Comparison of ENCODE assay signal across 13 mouse cellular contexts in the genomic region with DNA sequence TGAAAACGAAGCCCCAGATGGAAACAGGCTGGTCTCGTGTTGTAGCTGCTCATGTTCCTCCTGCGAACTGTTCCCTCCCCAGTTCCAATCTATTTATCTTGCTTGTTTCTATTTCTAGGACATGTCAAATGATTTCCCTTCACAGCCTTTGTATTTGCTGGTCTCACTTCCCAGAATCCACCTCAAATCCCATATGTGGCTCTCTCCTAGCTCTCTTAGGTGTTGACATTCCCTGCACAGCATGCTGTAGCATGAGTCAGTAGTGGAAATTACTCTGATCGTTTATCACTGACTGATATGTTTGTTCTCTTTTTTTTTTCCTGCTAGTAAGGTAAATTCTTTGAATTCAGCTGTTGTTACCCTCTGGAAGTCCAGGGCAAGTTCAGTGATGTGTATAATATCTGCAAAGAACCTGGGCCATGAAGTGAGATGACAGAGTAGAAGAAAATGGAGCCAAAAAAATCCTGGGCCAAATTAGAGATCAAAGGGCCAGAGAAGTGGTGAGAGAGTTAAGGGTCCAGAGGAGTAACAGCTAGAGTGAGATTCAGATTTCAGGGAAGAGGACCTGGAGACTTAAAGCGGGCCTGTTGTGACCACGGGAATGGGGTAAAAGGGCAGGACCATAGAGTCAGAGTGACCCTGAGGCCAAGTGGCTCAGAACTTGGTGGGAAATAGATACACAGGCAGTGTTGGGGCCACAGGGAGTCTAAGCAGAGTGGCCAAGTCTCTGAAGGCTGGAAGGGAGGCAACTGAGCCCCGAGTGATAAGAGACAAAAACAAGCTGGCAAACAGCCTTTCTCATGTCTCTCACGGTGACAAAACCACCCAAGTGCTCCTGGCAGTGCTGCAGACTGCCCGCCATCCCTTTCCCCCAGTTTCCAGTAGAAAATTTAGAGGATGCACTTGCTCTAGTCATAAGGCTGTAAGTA. TPM values are rescaled to one million over a fixed set of nuclear protein-coding genes. Genes with fewer than 3 reads are reported as not detected.
DNase-seq lines count a peak whose midpoint lies in the region; ATAC-seq lines count a peak whose summit lies in the region.
"Had no signal": no experiment of that assay in that cellular context is flagged by ENCODE, and none has a peak within 500 bp of the region (broad histone marks: within the 10 kb centered on the region; RNA-seq: fewer than 3 reads in every experiment).

No protein-coding gene starts in this region.

- H3K36me3 ChIP-seq in heart, embryonic 16.5 days (ENCODE audit: control insufficient read depth, insufficient read depth): no peaks in the 10 kb centered on the region
- no peaks in the 10 kb centered on the region for H3K36me3 ChIP-seq in stomach, embryonic 14.5 days (ENCODE audit: control insufficient read depth, insufficient read depth, low read length)
- no peaks in the 10 kb centered on the region for H3K36me3 ChIP-seq in hindbrain, embryonic 11.5 days (ENCODE audit: control insufficient read depth, insufficient read depth, low read length)
- H3K36me3 ChIP-seq: neural tube, embryonic 15.5 days had no signal

- peak; percentile 11 for DNase-seq in layer of hippocampus, adult 11-12 months (ENCODE audit: low spot score)
- no peak for DNase-seq in layer of hippocampus, postnatal 10 days (ENCODE audit: low spot score in 2 of 2)
- peak; percentile 28 for DNase-seq in embryo, embryonic 10.5 days (ENCODE audit: low spot score)
- DNase-seq in c-Kit-positive CD71-positive TER-119-positive erythroid progenitor cells, embryonic 14.5 days (ENCODE audit: low spot score): no peak
- no peak for DNase-seq in hindbrain, embryonic 11.5 days (ENCODE audit: low spot score)
- DNase-seq: cerebellum, postnatal 36 days; kidney, postnatal 10 days; lung, postnatal 10 days had no signal

- ATAC-seq in heart, embryonic 16.5 days (replicated peaks; ENCODE audit: extremely low read depth, insufficient read depth, low FRiP score): peak; percentile 81
- ATAC-seq in stomach, embryonic 14.5 days (ENCODE audit: insufficient number of reproducible peaks, insufficient read depth, low FRiP score, low read depth): peak; percentile 75; the same call in 1 of the 2 replicates
- no peak for ATAC-seq in hindbrain, embryonic 11.5 days (ENCODE audit: low FRiP score)
- ATAC-seq: hindbrain, embryonic 16.5 days; midbrain, embryonic 16.5 days had no signal

- no peak overlapping the region for H3K9ac ChIP-seq in heart, embryonic 16.5 days (ENCODE audit: low read length)
- no peak overlapping the region for H3K9ac ChIP-seq in stomach, embryonic 14.5 days (replicated peaks; ENCODE audit: low read depth, low read length)
- H3K9ac ChIP-seq in hindbrain, embryonic 11.5 days (ENCODE audit: low read depth, low read length): no peak overlapping the region
- H3K9ac ChIP-seq: neural tube, embryonic 15.5 days had no signal

- H3K27me3 ChIP-seq in heart, embryonic 16.5 days (ENCODE audit: control insufficient read depth, insufficient read depth, low read length): no peaks in the 10 kb centered on the region
- H3K27me3 ChIP-seq in stomach, embryonic 14.5 days (ENCODE audit: control insufficient read depth, insufficient read depth, low read length): no peaks in the 10 kb centered on the region
- no peaks in the 10 kb centered on the region for H3K27me3 ChIP-seq in hindbrain, embryonic 11.5 days (ENCODE audit: control insufficient read depth, insufficient read depth, low read length)
- H3K27me3 ChIP-seq: neural tube, embryonic 15.5 days had no signal

- H3K9me3 ChIP-seq in heart, embryonic 16.5 days (replicated peaks; ENCODE audit: control insufficient read depth, low read length): no peaks in the 10 kb centered on the region
- no peaks in the 10 kb centered on the region for H3K9me3 ChIP-seq in stomach, embryonic 14.5 days (ENCODE audit: control insufficient read depth, low read depth, low read length)
- no peaks in the 10 kb centered on the region for H3K9me3 ChIP-seq in hindbrain, embryonic 11.5 days (ENCODE audit: control insufficient read depth, low read length)
- H3K9me3 ChIP-seq: neural tube, embryonic 15.5 days had no signal

- 15% methylated on average over 9 of the region's 9 CpGs for WGBS in heart, embryonic 16.5 days
- WGBS in stomach, embryonic 14.5 days: 33% methylated on average over 9 of the region's 9 CpGs
- WGBS in hindbrain, embryonic 11.5 days: 66% methylated on average over 9 of the region's 9 CpGs

- H3K4me1 ChIP-seq in heart, embryonic 16.5 days (ENCODE audit: control insufficient read depth, insufficient read depth, low read length): peaks cover 15% of the 10 kb centered on the region
- 0 out of 2 replicates have a peak, but pooled peaks cover 10% of the 10 kb centered on the region for H3K4me1 ChIP-seq in stomach, embryonic 14.5 days (ENCODE audit: control insufficient read depth, insufficient read depth, low read length)
- H3K4me1 ChIP-seq in hindbrain, embryonic 11.5 days (replicated peaks; ENCODE audit: control insufficient read depth, insufficient read depth, low read length): no peaks in the 10 kb centered on the region

- peak overlapping the region; percentile 82 for H3K27ac ChIP-seq in heart, embryonic 16.5 days (ENCODE audit: low read length)
- H3K27ac ChIP-seq in stomach, embryonic 14.5 days (ENCODE audit: low read length): no peak overlapping the region; the same call in 1 of the 2 replicates
- no peak overlapping the region for H3K27ac ChIP-seq in hindbrain, embryonic 11.5 days (ENCODE audit: low read depth, low read length)
- H3K27ac ChIP-seq: neural tube, embryonic 15.5 days had no signal

- H3K4me3 ChIP-seq in heart, embryonic 16.5 days (ENCODE audit: low read length): no peak overlapping the region
- H3K4me3 ChIP-seq in stomach, embryonic 14.5 days (ENCODE audit: low read depth, low read length): no peak overlapping the region
- no peak overlapping the region for H3K4me3 ChIP-seq in hindbrain, embryonic 11.5 days (ENCODE audit: low read depth, low read length)
- H3K4me3 ChIP-seq: neural tube, embryonic 15.5 days had no signal

- peak overlapping the region; percentile 26; the same call in 1 of the 2 replicates for H3K4me2 ChIP-seq in heart, embryonic 16.5 days (ENCODE audit: low read depth, low read length)
- H3K4me2 ChIP-seq in stomach, embryonic 14.5 days (replicated peaks; ENCODE audit: low read depth, low read length): no peak overlapping the region
- H3K4me2 ChIP-seq in hindbrain, embryonic 11.5 days (replicated peaks; ENCODE audit: low read depth, low read length): no peak overlapping the region
- H3K4me2 ChIP-seq: neural tube, embryonic 15.5 days had no signal

RNA-seq across cellular contexts. Expression of a gene that starts 56.3 kb away (rescaled TPM):
- 10 to 100 TPM; 19.7 to 24.2 TPM for total RNA-seq in layer of hippocampus, postnatal 10 days (2021)
- polyA plus RNA-seq in heart, embryonic 16.5 days (2015; fragmentation: Nextera tagmentation; extraction: Ambion mirVana): 1.7 and 3.3 TPM in 2 replicates
- 2.8 and 3.3 TPM in 2 replicates for polyA plus RNA-seq in stomach, embryonic 14.5 days (2014; fragmentation: Nextera tagmentation; extraction: Ambion mirVana)
- polyA plus RNA-seq in hindbrain, embryonic 11.5 days (2014; fragmentation: Nextera tagmentation; extraction: Ambion mirVana): 0.74 and 1.1 TPM in 2 replicates

Comparison
In these comparisons a context has a peak if more than half of its experiments do, and no peak if none do; other contexts are left out.
1. DNase-seq: peak in layer of hippocampus, adult 11-12 months (single experiment) and embryo, embryonic 10.5 days (single experiment); none in layer of hippocampus, postnatal 10 days (0 of 2), c-Kit-positive CD71-positive TER-119-positive erythroid progenitor cells, embryonic 14.5 days (single experiment) and hindbrain, embryonic 11.5 days (single experiment).